Mouse (Mus musculus) frontal cortex, adult (tissue): ENCODE results near the gene Tedc1.
A peak's percentile ranks its signal among the peaks of the same experiment; 100 is the strongest.

ENCODE experiments used
- ATAC-seq: cut with Nextera tagmentation; 2 replicates; pipeline ENCODE4 v1.9.2; 2017; ENCODE audit warnings: mild to moderate bottlenecking, moderate library complexity, mixed read lengths; ENCODE audit not compliant: low TSS enrichment

Tedc1 gene

GRCm38 (mm10) chr12:113201301-113201700 is 45.1 kb downstream of the Tedc1 start:
- ATAC-seq: no peak

- ATAC-seq: no peak
Measured at GRCm38 (mm10) chr12:113202008-113202407, 45.8 kb downstream of the Tedc1 start.

GRCm38 (mm10) chr12:113203522-113203921 is 47.3 kb downstream of the Tedc1 start:
- ATAC-seq: no peak

GRCm38 (mm10) chr12:113205251-113205942 is 49.2 kb downstream of the Tedc1 start:
- peak; percentile 59; the same call in 1 of the 2 replicates for ATAC-seq

- ATAC-seq: no peak
Measured at GRCm38 (mm10) chr12:113207737-113208136, 51.5 kb downstream of the Tedc1 start.

GRCm38 (mm10) chr12:113210586-113211378 is 54.6 kb downstream of the Tedc1 start:
- ATAC-seq: no peak

GRCm38 (mm10) chr12:113211772-113212171 is 55.6 kb downstream of the Tedc1 start:
- no peak for ATAC-seq

- no peak for ATAC-seq
Measured at GRCm38 (mm10) chr12:113212326-113212924, 56.2 kb downstream of the Tedc1 start.

- ATAC-seq: no peak
Measured at GRCm38 (mm10) chr12:113213226-113213625, 57.0 kb downstream of the Tedc1 start.

- ATAC-seq: no peak
Measured at GRCm38 (mm10) chr12:113214072-113214808, 58.0 kb downstream of the Tedc1 start.

GRCm38 (mm10) chr12:113214972-113215666 is 58.9 kb downstream of the Tedc1 start:
- ATAC-seq: no peak
